Mouse (Mus musculus) left cerebral cortex, adult 9 months (tissue): Measurements from ENCODE around the gene Aqp5.

Experiments
- DNase-seq, 2 experiments: peaks; one replicate each; pipeline ENCODE4 v3.0.0; 2022; ENCODE audit warnings: low spot score in 2 of 2

Gene Aqp5

GRCm38 (mm10) chr15:99637405-99638123 lies 47.0 kb downstream of the Aqp5 start:
- DNase-seq: no peak

GRCm38 (mm10) chr15:99638124-99638485 lies 47.5 kb downstream of the Aqp5 start:
- no peak for DNase-seq

GRCm38 (mm10) chr15:99642622-99643021 lies 52.0 kb downstream of the Aqp5 start:
- no peak for DNase-seq

GRCm38 (mm10) chr15:99643832-99644231 lies 53.2 kb downstream of the Aqp5 start:
- no peak for DNase-seq
